Mouse (Mus musculus) lung, postnatal 0 days (tissue): ENCODE results near the gene Carnmt1.

Source experiments
- CTCF ChIP-seq: IDR thresholded peaks from 2 replicates; pipeline ENCODE4 v1.5.1; 2016; ENCODE audit warnings: antibody characterized with exemption, mild to moderate bottlenecking
- EP300 ChIP-seq: IDR thresholded peaks from 2 replicates; pipeline ENCODE4 v1.6.1; 2016; ENCODE audit warnings: antibody characterized with exemption, mild to moderate bottlenecking, control low read depth

GRCm38 (mm10) chr19:18692768-18693167 is 22.2 kb downstream of the Carnmt1 start:
- TF ChIP-seq EP300 (no peak), CTCF (no peak)
